Mouse (Mus musculus) forebrain, embryonic 14.5 days (tissue): ENCODE results near the gene Casq2. TPM values are rescaled to one million over a fixed set of nuclear protein-coding genes. Genes with fewer than 3 reads are reported as not detected.
A peak's percentile ranks its signal among the peaks of the same experiment; 100 is the strongest.

Experiments used
- ATAC-seq: fragments of 200-750 bp; cut with Nextera tagmentation; 2 replicates; pipeline ENCODE4 v1.8.0; 2017; ENCODE audit warnings: mild to moderate bottlenecking, moderate library complexity
- DNase-seq: peaks from one replicate; pipeline ENCODE4 v3.0.0-alpha.2; 2015; ENCODE audit warnings: low spot score
- H3K27ac ChIP-seq: fragments of 300-500 bp; sonication (generic); 2 replicates; pipeline ENCODE4 v1.5.1; 2014; ENCODE audit warnings: low read depth, mild to moderate bottlenecking, control low read depth, low read length, moderate library complexity
- H3K27me3 ChIP-seq: fragments of 300-500 bp; sonication (generic); replicated peaks from 2 replicates; pipeline ENCODE4 v1.6.1; 2014; ENCODE audit warnings: low read length, control low read depth, mixed read lengths; ENCODE audit not compliant: control insufficient read depth, insufficient read depth
- H3K36me3 ChIP-seq: fragments of 300-500 bp; sonication (generic); 2 replicates; pipeline ENCODE4 v1.6.1; 2014; ENCODE audit warnings: low read length, control low read depth; ENCODE audit not compliant: control insufficient read depth, insufficient read depth
- H3K4me1 ChIP-seq: fragments of 300-500 bp; sonication (generic); 2 replicates; pipeline ENCODE4 v1.6.1; 2014; ENCODE audit warnings: antibody characterized with exemption, low read length, control low read depth; ENCODE audit not compliant: control insufficient read depth, insufficient read depth
- H3K4me2 ChIP-seq: fragments of 300-500 bp; sonication (generic); 2 replicates; pipeline ENCODE4 v1.6.1; 2014; ENCODE audit warnings: mild to moderate bottlenecking, control low read depth, low read length
- H3K4me3 ChIP-seq: fragments of 300-500 bp; sonication (generic); 2 replicates; pipeline ENCODE4 v1.5.1; 2014; ENCODE audit warnings: low read depth, low read length, control low read depth
- H3K9ac ChIP-seq: fragments of 300-500 bp; sonication (generic); 2 replicates; pipeline ENCODE4 v1.6.1; 2014; ENCODE audit warnings: mild to moderate bottlenecking, low read length, control low read depth, moderate library complexity
- H3K9me3 ChIP-seq: fragments of 300-500 bp; sonication (generic); replicated peaks from 2 replicates; pipeline ENCODE4 v1.6.1; 2016; ENCODE audit warnings: low read length, control low read depth, mixed read lengths; ENCODE audit not compliant: control insufficient read depth
- WGBS: fragments of 180-500 bp; shearing (Covaris S2); extraction: QIAGEN DNeasy Blood & Tissue Kit; methylation state at CpG from one replicate; pipeline ENCODE4 v1.1.7; 2014; 5-methylcytosine and 5-hydroxymethylcytosine counted together
- polyA plus RNA-seq: library from polyadenylated mRNA; unstranded; fragments of >200 nt; fragmentation: Nextera tagmentation; extraction: Ambion mirVana; gene quantifications from 2 replicates; pipeline ENCODE4 v1.2.1, GENCODE M21; 2014

The Casq2 gene
- polyA plus RNA-seq, 1 experiment from 2014 or later = 0.48 TPM

DNA sequence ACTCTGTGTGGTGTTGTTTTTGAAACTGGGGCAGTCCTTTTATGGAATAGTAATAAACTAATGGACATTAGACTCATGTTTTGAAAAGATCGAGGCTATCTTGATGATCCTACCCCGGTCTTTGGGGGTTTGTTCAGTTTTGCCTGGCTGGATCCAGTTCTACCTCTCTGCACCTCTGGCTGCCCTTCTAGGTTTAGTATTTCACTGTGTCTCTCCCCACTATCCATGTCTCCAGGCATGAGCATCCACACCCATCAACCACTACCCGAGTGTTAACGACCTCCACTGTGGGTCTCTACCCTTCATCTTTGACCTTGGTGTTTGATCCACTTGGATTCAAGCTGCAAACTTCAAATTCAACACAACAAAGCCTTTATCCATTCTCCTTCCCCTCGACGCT is 60.2 kb downstream of the Casq2 start:
- 36% methylated on average over 6 of the region's 6 CpGs for WGBS
- Histone ChIP-seq H3K4me3 (no peak overlapping the region), H3K27me3 (no peaks in the 10 kb centered on the region), H3K9ac (no peak overlapping the region), H3K4me2 (no peak overlapping the region), H3K27ac (no peak overlapping the region; the same call in 1 of the 2 replicates), H3K9me3 (no peaks in the 10 kb centered on the region), H3K4me1 (peaks cover 3% of the 10 kb centered on the region), H3K36me3 (no peaks in the 10 kb centered on the region)
- ATAC-seq (no peak), DNase-seq (no peak)

- WGBS = 70% methylated on average over 4 of the region's 4 CpGs
- ATAC-seq (0 out of 2 replicates have a peak, but pooled peaks have one; percentile 12), DNase-seq (no peak)
- no peaks in the 10 kb centered on the region for H3K36me3 ChIP-seq
- peaks cover 3% of the 10 kb centered on the region for H3K4me1 ChIP-seq
- H3K4me3 ChIP-seq = no peak overlapping the region
- H3K4me2 ChIP-seq = no peak overlapping the region
- H3K9me3 ChIP-seq = no peaks in the 10 kb centered on the region
- H3K27me3 ChIP-seq = no peaks in the 10 kb centered on the region
- no peak overlapping the region for H3K27ac ChIP-seq
- no peak overlapping the region for H3K9ac ChIP-seq
Observed at GRCm38 (mm10) chr3:102147189-102147588, 61.0 kb downstream of the Casq2 start.

DNA sequence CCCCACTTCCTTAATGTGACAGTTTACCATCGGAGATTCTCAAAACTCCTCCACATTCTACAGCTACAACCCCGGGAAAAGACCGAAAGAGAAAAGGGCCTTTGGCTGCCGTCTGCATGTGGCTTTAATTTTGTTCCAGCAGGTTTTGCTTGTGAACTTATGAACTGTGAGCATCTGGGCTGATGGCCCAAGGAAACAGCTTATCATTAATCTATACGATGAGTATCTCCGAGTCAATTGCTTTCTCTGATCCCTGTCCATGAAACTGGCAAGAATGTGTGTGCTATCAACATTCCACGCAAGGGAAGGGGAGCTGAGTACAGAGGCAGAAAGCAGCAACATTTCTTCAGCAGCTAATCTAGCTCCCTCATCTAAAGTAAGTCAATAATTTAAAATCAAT is 63.7 kb downstream of the Casq2 start:
- DNase-seq = no peak
- Histone ChIP-seq H3K27ac (no peak overlapping the region), H3K36me3 (no peaks in the 10 kb centered on the region), H3K4me2 (no peak overlapping the region), H3K9me3 (no peaks in the 10 kb centered on the region), H3K9ac (no peak overlapping the region), H3K27me3 (no peaks in the 10 kb centered on the region), H3K4me3 (no peak overlapping the region), H3K4me1 (peaks cover 3% of the 10 kb centered on the region)
- no peak for ATAC-seq
- WGBS = 88% methylated on average over 7 of the region's 7 CpGs

- no peak overlapping the region for H3K9ac ChIP-seq
- H3K27me3 ChIP-seq = no peaks in the 10 kb centered on the region
- no peaks in the 10 kb centered on the region for H3K36me3 ChIP-seq
- H3K4me2 ChIP-seq = no peak overlapping the region
- DNase-seq = no peak
- no peak overlapping the region for H3K27ac ChIP-seq
- H3K4me1 ChIP-seq = peaks cover 3% of the 10 kb centered on the region
- ATAC-seq = no peak
- H3K9me3 ChIP-seq = no peaks in the 10 kb centered on the region
- WGBS = 25% methylated on average over 4 of the region's 4 CpGs
- H3K4me3 ChIP-seq = no peak overlapping the region
Observed at GRCm38 (mm10) chr3:102151850-102152249, 65.6 kb downstream of the Casq2 start.

GRCm38 (mm10) chr3:102152471-102152870 is 66.3 kb downstream of the Casq2 start:
- Histone ChIP-seq H3K9ac (no peak overlapping the region), H3K36me3 (no peaks in the 10 kb centered on the region), H3K27ac (no peak overlapping the region), H3K4me1 (no peaks in the 10 kb centered on the region; the same call in 1 of the 2 replicates), H3K27me3 (no peaks in the 10 kb centered on the region), H3K4me3 (no peak overlapping the region), H3K4me2 (no peak overlapping the region), H3K9me3 (no peaks in the 10 kb centered on the region)
- no peak for DNase-seq
- no peak for ATAC-seq
- WGBS = 17% methylated on average over 4 of the region's 4 CpGs

GRCm38 (mm10) chr3:102152872-102153271 is 66.7 kb downstream of the Casq2 start:
- 8% methylated on average over 4 of the region's 4 CpGs for WGBS
- H3K27ac ChIP-seq = no peak overlapping the region

GRCm38 (mm10) chr3:102154107-102154506 is 67.9 kb downstream of the Casq2 start:
- Histone ChIP-seq H3K4me3 (no peak overlapping the region), H3K4me1 (0 out of 2 replicates have a peak, but pooled peaks cover 2% of the 10 kb centered on the region), H3K4me2 (no peak overlapping the region), H3K9me3 (no peaks in the 10 kb centered on the region), H3K9ac (no peak overlapping the region), H3K36me3 (no peaks in the 10 kb centered on the region), H3K27me3 (no peaks in the 10 kb centered on the region), H3K27ac (no peak overlapping the region)
- ATAC-seq (no peak), DNase-seq (no peak)
- 83% methylated on average over 7 of the region's 7 CpGs for WGBS

More at GRCm38 (mm10) chr3:102152872-102153271, 66.7 kb downstream of the Casq2 start:
- H3K27me3 ChIP-seq = no peaks in the 10 kb centered on the region
- DNase-seq (no peak), ATAC-seq (no peak)
- H3K4me3 ChIP-seq = no peak overlapping the region
- H3K4me2 ChIP-seq = no peak overlapping the region
- no peaks in the 10 kb centered on the region for H3K4me1 ChIP-seq
- no peak overlapping the region for H3K9ac ChIP-seq
- no peaks in the 10 kb centered on the region for H3K36me3 ChIP-seq
- H3K9me3 ChIP-seq = no peaks in the 10 kb centered on the region

DNA sequence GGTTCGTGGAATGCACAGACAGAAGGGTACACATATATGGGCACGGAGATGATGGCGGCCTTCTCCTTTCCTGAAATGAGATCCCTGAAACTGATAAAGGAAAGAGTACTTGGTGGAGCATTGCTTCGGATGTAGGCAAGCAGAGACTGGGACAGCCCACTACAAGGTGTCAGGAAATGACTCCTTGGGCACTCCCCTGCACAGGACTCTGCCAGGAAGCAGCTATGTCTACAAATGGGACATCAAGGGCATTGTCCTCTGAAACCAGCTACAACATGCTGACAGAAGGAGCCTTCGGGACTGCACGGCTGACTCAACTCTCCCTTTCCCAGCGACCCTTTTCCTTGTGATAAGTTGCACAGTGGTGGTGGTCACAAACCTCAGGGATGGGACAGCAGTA is 70.5 kb downstream of the Casq2 start:
- Histone ChIP-seq H3K4me1 (peaks cover 8% of the 10 kb centered on the region; the same call in 1 of the 2 replicates), H3K4me2 (no peak overlapping the region), H3K9ac (no peak overlapping the region), H3K4me3 (no peak overlapping the region), H3K27me3 (no peaks in the 10 kb centered on the region), H3K9me3 (no peaks in the 10 kb centered on the region), H3K36me3 (no peaks in the 10 kb centered on the region), H3K27ac (no peak overlapping the region)
- 95% methylated on average over 7 of the region's 7 CpGs for WGBS
- ATAC-seq (no peak), DNase-seq (no peak)

DNA sequence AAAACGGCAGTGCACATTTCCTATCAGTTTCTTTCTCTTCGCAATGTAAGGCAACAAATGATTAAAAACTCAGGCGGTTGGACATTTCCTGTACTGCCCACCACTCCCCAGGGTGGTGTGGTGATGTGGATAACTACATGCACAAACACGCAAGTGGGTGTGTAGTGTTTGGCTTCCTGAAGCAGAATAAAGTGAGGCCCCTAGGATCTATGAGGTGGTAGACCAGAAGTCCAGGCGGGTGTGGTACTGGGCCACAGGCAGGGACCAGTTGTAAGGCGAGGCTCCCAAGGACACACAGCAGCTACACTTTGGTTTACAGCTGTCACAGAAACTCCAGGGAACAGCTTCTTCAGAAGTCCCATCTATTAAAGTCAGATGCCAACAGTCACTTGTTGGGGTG is 71.4 kb downstream of the Casq2 start:
- no peak for ATAC-seq
- Histone ChIP-seq H3K27me3 (no peaks in the 10 kb centered on the region), H3K4me2 (no peak overlapping the region), H3K4me1 (peaks cover 8% of the 10 kb centered on the region; the same call in 1 of the 2 replicates), H3K27ac (no peak overlapping the region), H3K9me3 (no peaks in the 10 kb centered on the region), H3K36me3 (no peaks in the 10 kb centered on the region), H3K9ac (no peak overlapping the region), H3K4me3 (no peak overlapping the region)
- no peak for DNase-seq
- 93% methylated on average over 6 of the region's 6 CpGs for WGBS
